Mouse (Mus musculus): Measurements from ENCODE around the gene Slc39a11. TPM values are rescaled to one million over a fixed set of nuclear protein-coding genes. Genes with fewer than 3 reads are reported as not detected.

Slc39a11 gene
- total and polyA plus RNA-seq, 3 experiments, result 5.0 to 9.9 (median 5.3) TPM

DNA sequence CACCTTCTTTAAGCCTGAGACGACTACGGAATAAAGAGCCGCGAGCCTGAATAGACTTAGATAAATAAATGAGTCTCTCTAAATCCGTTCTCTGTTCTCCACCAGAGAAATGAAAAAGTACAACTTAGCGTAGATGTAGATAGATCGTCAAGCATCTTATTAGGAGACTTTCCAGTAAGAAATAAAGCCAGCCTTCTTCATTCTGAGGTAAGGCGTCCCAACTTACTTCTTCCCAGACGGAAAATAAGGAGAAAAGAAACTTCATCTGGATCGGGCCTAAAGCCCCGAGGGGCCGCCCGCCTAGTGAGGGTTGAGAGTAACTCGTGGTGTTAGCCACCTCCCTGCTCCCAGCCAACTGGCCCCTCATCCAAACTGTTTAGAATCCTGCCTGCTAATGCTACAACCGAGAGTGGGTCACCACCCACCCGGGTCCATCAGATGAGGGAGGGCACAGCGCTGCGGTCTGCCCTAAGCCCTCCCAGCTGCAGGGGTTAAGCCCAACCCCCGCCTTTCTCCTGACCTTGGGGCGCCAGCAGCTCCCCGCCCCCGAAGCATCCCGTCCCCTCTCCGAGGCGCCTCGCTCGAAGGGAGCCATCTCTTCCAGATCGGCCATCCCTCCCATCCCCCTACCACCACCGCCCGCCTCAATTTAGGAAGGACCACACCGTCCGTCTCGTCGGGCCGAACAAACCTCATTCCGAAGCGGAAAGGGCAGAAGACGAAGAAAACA lies 33.2 kb upstream of the Slc39a11 start:
- DNase-seq (ENCODE audit: low spot score), result peak; percentile 74
- peaks cover 58% of the 10 kb centered on the region for H3K4me1 ChIP-seq (ENCODE audit: insufficient read depth, low read depth, low read length)
- no peak for TF ChIP-seq GATA1 (IDR thresholded peaks at IDR 0.05; ENCODE audit: borderline replicate concordance, low read length)
- TF ChIP-seq CTCF (IDR thresholded peaks at IDR 0.05; ENCODE audit: low read depth, low read length), result no peak
- TF ChIP-seq GATA2 (IDR thresholded peaks at IDR 0.05; ENCODE audit: borderline replicate concordance, low read depth, low read length), result no peak
- no peak for TF ChIP-seq POLR2AphosphoS5 (IDR thresholded peaks at IDR 0.05; ENCODE audit: insufficient replicate concordance, low read depth, low read length)
- no peak for TF ChIP-seq TAL1 (conservative IDR thresholded peaks at IDR 0.05; ENCODE audit: low read depth, low read length)
- peak; percentile 47 for ATAC-seq (ENCODE audit: extremely low read depth, insufficient number of reproducible peaks, low FRiP score, poor library complexity, severe bottlenecking)
- peak overlapping the region; percentile 99 for H3K4me3 ChIP-seq (ENCODE audit: low read depth, low read length)
- no peaks in the 10 kb centered on the region for H3K9me3 ChIP-seq (replicated peaks)
- no peaks in the 10 kb centered on the region for H3K27me3 ChIP-seq (ENCODE audit: insufficient read depth, low read length)
- peaks cover 29% of the 10 kb centered on the region for H3K36me3 ChIP-seq (replicated peaks)

DNA sequence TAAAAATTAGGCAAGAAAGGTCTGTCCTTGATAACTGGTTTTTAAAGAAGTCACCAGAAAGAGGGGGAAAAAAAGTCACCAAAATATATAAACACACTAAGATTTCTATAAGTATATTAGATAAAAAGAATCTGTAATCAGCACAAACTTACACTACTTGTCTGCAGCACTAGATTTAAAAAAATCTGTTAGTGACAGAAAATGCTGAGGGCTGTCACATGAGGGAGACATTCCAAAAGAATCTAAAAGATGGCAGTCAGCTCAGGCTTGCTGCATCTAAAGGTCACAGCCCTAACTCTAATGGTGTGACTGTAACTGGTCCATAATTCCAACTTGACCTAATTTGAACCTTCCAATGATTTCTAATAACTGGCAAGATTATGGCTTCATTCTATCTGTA lies 32.1 kb upstream of the Slc39a11 start:
- Histone ChIP-seq H3K4me3 (ENCODE audit: low read depth, low read length) (peak overlapping the region; percentile 99; the same call in 1 of the 2 replicates), H3K4me1 (ENCODE audit: insufficient read depth, low read depth, low read length) (peaks cover 61% of the 10 kb centered on the region), H3K9me3 (replicated peaks) (no peaks in the 10 kb centered on the region), H3K27me3 (ENCODE audit: insufficient read depth, low read length) (no peaks in the 10 kb centered on the region), H3K36me3 (replicated peaks) (peaks cover 31% of the 10 kb centered on the region)
- no peak for ATAC-seq (ENCODE audit: extremely low read depth, insufficient number of reproducible peaks, low FRiP score, poor library complexity, severe bottlenecking)
- DNase-seq (ENCODE audit: low spot score), result no peak
- TF ChIP-seq TAL1 (conservative IDR thresholded peaks at IDR 0.05; ENCODE audit: low read depth, low read length) (no peak), POLR2AphosphoS5 (IDR thresholded peaks at IDR 0.05; ENCODE audit: insufficient replicate concordance, low read depth, low read length) (no peak), GATA2 (IDR thresholded peaks at IDR 0.05; ENCODE audit: borderline replicate concordance, low read depth, low read length) (no peak), GATA1 (IDR thresholded peaks at IDR 0.05; ENCODE audit: borderline replicate concordance, low read length) (no peak)

DNA sequence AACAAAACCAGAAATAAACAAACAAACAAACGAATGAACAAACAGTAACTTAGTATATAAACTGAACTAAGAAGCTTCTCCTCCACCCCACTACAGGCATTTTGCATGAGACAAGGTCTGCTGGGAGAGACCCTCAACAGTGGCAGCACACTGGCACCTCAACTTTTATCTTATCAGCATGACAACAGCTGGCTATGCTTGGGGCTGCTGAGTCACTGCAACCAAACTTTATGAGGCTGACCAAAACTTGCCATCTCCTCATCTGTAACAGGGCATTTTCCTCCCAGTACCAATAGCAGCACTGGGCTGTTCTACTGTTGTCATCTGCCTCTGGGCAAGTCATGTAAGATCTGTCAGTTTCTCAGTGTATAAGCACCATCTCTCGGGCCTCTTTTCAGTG lies 31.1 kb upstream of the Slc39a11 start:
- Histone ChIP-seq H3K4me1 (ENCODE audit: insufficient read depth, low read depth, low read length) (peaks cover 58% of the 10 kb centered on the region), H3K9me3 (replicated peaks) (no peaks in the 10 kb centered on the region), H3K27me3 (ENCODE audit: insufficient read depth, low read length) (no peaks in the 10 kb centered on the region), H3K4me3 (ENCODE audit: low read depth, low read length) (peak overlapping the region; percentile 48; the same call in 1 of the 2 replicates), H3K36me3 (replicated peaks) (peaks cover 35% of the 10 kb centered on the region)
- ATAC-seq (ENCODE audit: extremely low read depth, insufficient number of reproducible peaks, low FRiP score, poor library complexity, severe bottlenecking), result peak; percentile 74
- DNase-seq (ENCODE audit: low spot score), result peak; percentile 52
- no peak for TF ChIP-seq GATA2 (IDR thresholded peaks at IDR 0.05; ENCODE audit: borderline replicate concordance, low read depth, low read length)
- TF ChIP-seq TAL1 (conservative IDR thresholded peaks at IDR 0.05; ENCODE audit: low read depth, low read length), result peak; percentile 94

DNA sequence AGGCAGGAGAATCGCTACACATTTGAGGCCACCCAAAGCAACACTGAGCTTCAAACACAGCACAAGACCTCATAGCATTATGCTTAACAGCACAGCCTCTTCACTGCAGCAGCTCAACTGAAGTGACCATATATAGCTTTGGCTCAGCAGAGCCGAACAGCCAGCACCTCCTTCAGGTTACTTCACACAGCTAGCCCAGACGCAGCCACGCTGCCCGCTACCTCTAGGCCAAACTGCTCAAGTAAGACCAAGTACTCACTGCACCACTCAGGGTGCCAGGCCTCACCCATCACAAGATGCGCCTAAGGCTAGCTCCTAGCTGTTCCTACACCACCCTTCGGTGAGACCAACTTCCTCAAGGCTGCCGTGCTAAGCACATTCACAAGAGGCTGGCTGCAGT lies 28.5 kb upstream of the Slc39a11 start:
- DNase-seq (ENCODE audit: low spot score) (no peak), ATAC-seq (ENCODE audit: extremely low read depth, insufficient number of reproducible peaks, low FRiP score, poor library complexity, severe bottlenecking) (no peak)
- Histone ChIP-seq H3K27me3 (ENCODE audit: insufficient read depth, low read length) (no peaks in the 10 kb centered on the region), H3K4me3 (ENCODE audit: low read depth, low read length) (peak overlapping the region; percentile 53; the same call in 1 of the 2 replicates), H3K9me3 (replicated peaks) (no peaks in the 10 kb centered on the region), H3K4me1 (ENCODE audit: insufficient read depth, low read depth, low read length) (peaks cover 53% of the 10 kb centered on the region), H3K36me3 (replicated peaks) (peaks cover 60% of the 10 kb centered on the region)
- no peak for TF ChIP-seq GATA1 (IDR thresholded peaks at IDR 0.05; ENCODE audit: borderline replicate concordance, low read length)
- TF ChIP-seq GATA2 (IDR thresholded peaks at IDR 0.05; ENCODE audit: borderline replicate concordance, low read depth, low read length), result no peak
- TF ChIP-seq TAL1 (conservative IDR thresholded peaks at IDR 0.05; ENCODE audit: low read depth, low read length), result no peak
- no peak for TF ChIP-seq CTCF (IDR thresholded peaks at IDR 0.05; ENCODE audit: low read depth, low read length)
- no peak for TF ChIP-seq POLR2AphosphoS5 (IDR thresholded peaks at IDR 0.05; ENCODE audit: insufficient replicate concordance, low read depth, low read length)

DNA sequence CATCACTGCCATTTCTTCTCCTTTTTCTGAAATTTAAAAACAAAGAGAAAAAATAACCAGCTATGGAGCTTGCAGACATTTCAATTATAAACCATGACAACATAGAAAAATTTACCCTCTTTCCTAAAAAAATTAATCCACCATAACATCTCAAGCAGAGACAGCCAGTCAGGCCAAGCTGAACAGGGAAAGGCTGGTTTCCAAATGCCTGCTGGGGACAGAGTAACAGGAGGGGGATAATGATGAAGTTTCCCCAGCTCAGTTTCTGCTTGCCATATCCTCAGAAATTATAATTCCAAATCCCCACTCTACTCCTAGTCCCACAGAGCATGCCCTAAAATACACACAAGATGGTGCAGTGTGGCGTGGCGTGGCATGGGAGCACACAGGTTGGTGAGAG lies 27.5 kb upstream of the Slc39a11 start:
- TF ChIP-seq GATA2 (IDR thresholded peaks at IDR 0.05; ENCODE audit: borderline replicate concordance, low read depth, low read length), result no peak
- no peak for TF ChIP-seq TAL1 (conservative IDR thresholded peaks at IDR 0.05; ENCODE audit: low read depth, low read length)
- H3K27me3 ChIP-seq (ENCODE audit: insufficient read depth, low read length), result no peaks in the 10 kb centered on the region
- DNase-seq (ENCODE audit: low spot score), result no peak
- H3K9me3 ChIP-seq (replicated peaks), result no peaks in the 10 kb centered on the region
- H3K4me1 ChIP-seq (ENCODE audit: insufficient read depth, low read depth, low read length), result peaks cover 53% of the 10 kb centered on the region
- peaks cover 68% of the 10 kb centered on the region for H3K36me3 ChIP-seq (replicated peaks)
- no peak overlapping the region for H3K4me3 ChIP-seq (ENCODE audit: low read depth, low read length)
- no peak for ATAC-seq (ENCODE audit: extremely low read depth, insufficient number of reproducible peaks, low FRiP score, poor library complexity, severe bottlenecking)

DNA sequence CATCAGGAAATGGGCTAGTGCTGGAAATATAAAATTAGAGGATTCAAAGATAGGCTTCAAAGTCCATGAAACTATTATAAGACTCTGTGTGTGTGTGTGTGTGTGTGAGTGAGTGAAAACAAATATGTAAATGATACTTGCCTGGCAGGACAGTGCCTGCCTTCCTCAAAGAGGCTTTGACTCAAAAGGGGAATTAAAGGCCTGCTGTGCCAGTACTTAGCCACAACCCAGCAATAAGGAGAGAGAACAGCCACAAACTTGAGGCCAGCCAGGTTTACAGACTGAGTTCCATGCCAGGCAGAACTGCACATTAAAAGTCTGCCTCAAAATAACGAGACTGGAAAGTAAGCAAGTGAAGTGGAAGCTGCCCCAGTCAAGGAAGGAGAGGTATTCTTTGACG lies 27.0 kb upstream of the Slc39a11 start:
- Histone ChIP-seq H3K4me3 (ENCODE audit: low read depth, low read length) (no peak overlapping the region), H3K36me3 (replicated peaks) (peaks cover 74% of the 10 kb centered on the region), H3K9me3 (replicated peaks) (no peaks in the 10 kb centered on the region), H3K4me1 (ENCODE audit: insufficient read depth, low read depth, low read length) (peaks cover 50% of the 10 kb centered on the region), H3K27me3 (ENCODE audit: insufficient read depth, low read length) (no peaks in the 10 kb centered on the region)
- ATAC-seq (ENCODE audit: extremely low read depth, insufficient number of reproducible peaks, low FRiP score, poor library complexity, severe bottlenecking), result no peak
- DNase-seq (ENCODE audit: low spot score), result no peak
- TF ChIP-seq TAL1 (conservative IDR thresholded peaks at IDR 0.05; ENCODE audit: low read depth, low read length), result no peak
- TF ChIP-seq POLR2AphosphoS5 (IDR thresholded peaks at IDR 0.05; ENCODE audit: insufficient replicate concordance, low read depth, low read length), result no peak
- TF ChIP-seq CTCF (IDR thresholded peaks at IDR 0.05; ENCODE audit: low read depth, low read length), result no peak
- no peak for TF ChIP-seq GATA2 (IDR thresholded peaks at IDR 0.05; ENCODE audit: borderline replicate concordance, low read depth, low read length)
- TF ChIP-seq GATA1 (IDR thresholded peaks at IDR 0.05; ENCODE audit: borderline replicate concordance, low read length), result no peak
